9 mouse cellular contexts compared by ENCODE assay signal in the genomic region with DNA sequence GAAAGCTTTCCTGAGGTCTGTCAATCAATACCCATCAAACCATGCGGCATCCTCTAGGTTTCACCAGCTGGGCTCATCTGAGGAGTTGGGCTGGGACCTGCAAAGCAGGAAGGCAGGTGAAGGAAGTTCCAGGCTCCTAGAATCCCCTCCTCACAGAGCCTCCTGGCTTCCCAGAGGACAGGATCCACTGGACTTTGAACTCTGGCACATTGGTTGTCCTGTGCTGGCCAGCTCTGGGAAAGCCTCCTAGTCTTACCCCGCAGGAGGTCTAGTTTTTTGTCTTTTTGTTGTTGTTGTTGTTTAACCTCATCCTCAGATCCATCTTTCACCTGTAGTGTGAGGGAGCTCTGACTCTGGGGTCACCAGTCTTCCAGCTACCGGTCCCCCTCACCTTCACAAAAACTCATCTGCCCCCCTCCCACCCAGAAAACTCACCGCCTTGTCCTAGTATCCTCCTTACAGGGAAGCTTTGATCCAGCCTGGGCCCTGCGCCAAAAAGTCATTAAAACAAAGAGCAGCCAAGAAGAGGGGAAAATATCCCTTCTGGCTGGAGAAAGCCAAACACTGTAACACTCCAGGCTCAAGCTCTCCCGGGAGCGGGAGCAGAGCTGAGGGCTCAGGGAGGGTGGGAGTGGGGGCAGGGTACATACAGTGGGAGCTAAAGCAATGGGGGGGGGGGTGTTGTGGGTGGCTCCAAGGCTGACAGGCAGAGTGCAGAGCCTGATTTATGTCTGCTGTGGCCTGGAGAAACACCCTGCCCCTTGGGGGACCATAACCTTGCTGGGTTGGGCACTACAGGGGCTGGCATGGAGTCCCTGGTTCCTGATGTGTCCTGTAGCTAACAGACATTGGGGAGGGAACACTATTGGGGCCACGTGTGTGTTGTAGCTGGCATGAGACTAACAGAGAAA.
DNase-seq lines count a peak whose midpoint lies in the region; ATAC-seq and TF ChIP-seq lines count a peak whose summit lies in the region.
"Had no signal": no experiment of that assay in that cellular context is flagged by ENCODE, and none has a peak within 500 bp of the region (broad histone marks: within the 10 kb centered on the region; RNA-seq: fewer than 3 reads in every experiment).

No protein-coding gene starts in this region.

- peak overlapping the region; percentile 73 for H3K27ac ChIP-seq in heart, embryonic 13.5 days (replicated peaks)
- H3K27ac ChIP-seq in kidney, embryonic 15.5 days, result peak overlapping the region; percentile 82

- DNase-seq in embryo, embryonic 9.5 days (ENCODE audit: extremely low spot score), result peak; percentile 7
- DNase-seq in embryo, embryonic 10 days (ENCODE audit: low spot score), result no peak
- peak; percentile 16 for DNase-seq in fat pad, adult 2 months (ENCODE audit: extremely low read depth, low read depth, low spot score)
- DNase-seq in lung, adult 2 months, result peak; percentile 50
- DNase-seq in right cerebral cortex, adult 18-20 months, result peak; percentile 78
- no peak for DNase-seq in thymus, postnatal 10 days (ENCODE audit: low spot score in 2 of 2)

- peaks cover 4% of the 10 kb centered on the region; the same call in 1 of the 2 replicates for H3K9me3 ChIP-seq in heart, embryonic 13.5 days
- no peaks in the 10 kb centered on the region for H3K9me3 ChIP-seq in kidney, embryonic 15.5 days (replicated peaks)

- peaks cover 36% of the 10 kb centered on the region for H3K4me1 ChIP-seq in heart, embryonic 13.5 days
- peaks cover 34% of the 10 kb centered on the region for H3K4me1 ChIP-seq in kidney, embryonic 15.5 days
- peaks cover 14% of the 10 kb centered on the region for H3K4me1 ChIP-seq in lung, adult 2 months (ENCODE audit: control insufficient read depth, insufficient read depth, low read length)

- no peak overlapping the region for H3K4me3 ChIP-seq in heart, embryonic 13.5 days
- H3K4me3 ChIP-seq in kidney, embryonic 15.5 days (replicated peaks), result no peak overlapping the region
- no peak overlapping the region for H3K4me3 ChIP-seq in lung, adult 2 months (replicated peaks; ENCODE audit: extremely low read depth, low read depth, low read length)
- H3K4me3 ChIP-seq: myocyte had no signal

- no peak for TF ChIP-seq POLR2A in lung, adult 2 months (IDR thresholded peaks at IDR 0.05; ENCODE audit: borderline replicate concordance, extremely low read depth, low read depth, low read length)

- no peaks in the 10 kb centered on the region for H3K36me3 ChIP-seq in heart, embryonic 13.5 days
- no peaks in the 10 kb centered on the region for H3K36me3 ChIP-seq in kidney, embryonic 15.5 days

- 32% methylated on average over 8 of the region's 8 CpGs for WGBS in heart, embryonic 13.5 days
- 15% methylated on average over 8 of the region's 8 CpGs for WGBS in kidney, embryonic 15.5 days
- WGBS in lung, adult 2 months, result 21% methylated on average over 8 of the region's 8 CpGs

- no peak for TF ChIP-seq CTCF in lung, adult 2 months (IDR thresholded peaks at IDR 0.05; ENCODE audit: insufficient read depth, low read length)

- H3K4me2 ChIP-seq in heart, embryonic 13.5 days, result peak overlapping the region; percentile 12; the same call in 1 of the 2 replicates
- peak overlapping the region; percentile 23; the same call in 1 of the 2 replicates for H3K4me2 ChIP-seq in kidney, embryonic 15.5 days

- H3K27me3 ChIP-seq in heart, embryonic 13.5 days (replicated peaks), result no peaks in the 10 kb centered on the region
- no peaks in the 10 kb centered on the region for H3K27me3 ChIP-seq in kidney, embryonic 15.5 days

- H3K9ac ChIP-seq in heart, embryonic 13.5 days, result peak overlapping the region; percentile 25; the same call in 1 of the 2 replicates
- H3K9ac ChIP-seq in kidney, embryonic 15.5 days, result no peak overlapping the region

- ATAC-seq in heart, embryonic 13.5 days (ENCODE audit: extremely low read depth, insufficient number of reproducible peaks, low FRiP score, low TSS enrichment), result no peak
- peak; percentile 80 for ATAC-seq in kidney, embryonic 15.5 days (replicated peaks; ENCODE audit: low FRiP score)

Comparison
In these comparisons a context has a peak if more than half of its experiments do, and no peak if none do; other contexts are left out.
1. DNase-seq: peak in embryo, embryonic 9.5 days (single experiment), fat pad, adult 2 months (single experiment), lung, adult 2 months (single experiment) and right cerebral cortex, adult 18-20 months (single experiment); none in embryo, embryonic 10 days (single experiment) and thymus, postnatal 10 days (0 of 2).